ENCODE assay signal across 8 mouse cellular contexts in the genomic region with DNA sequence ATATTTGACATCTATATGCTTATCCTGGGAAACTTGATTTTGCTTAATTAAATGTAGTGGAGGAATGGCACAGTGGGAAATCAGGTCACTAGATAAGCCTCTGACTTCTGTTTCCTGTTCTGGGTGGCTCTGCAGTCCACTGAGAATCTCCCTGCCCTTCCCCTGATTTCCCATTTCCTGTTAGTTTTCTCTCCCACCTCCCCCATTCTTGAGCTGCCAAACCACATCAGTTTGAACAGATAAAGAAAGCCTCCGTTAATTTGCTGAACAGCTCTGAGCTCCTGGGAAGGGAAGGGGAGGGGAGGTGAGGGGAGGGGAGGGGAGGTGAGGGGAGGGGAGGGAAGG. TPM values are rescaled to one million over a fixed set of nuclear protein-coding genes. Genes with fewer than 3 reads are reported as not detected.
A peak's percentile ranks its signal among the peaks of the same experiment; 100 is the strongest.
DNase-seq lines count a peak whose midpoint lies in the region; ATAC-seq and TF ChIP-seq lines count a peak whose summit lies in the region.
"Had no signal": no experiment of that assay in that cellular context is flagged by ENCODE, and none has a peak within 500 bp of the region (broad histone marks: within the 10 kb centered on the region; RNA-seq: fewer than 3 reads in every experiment).

No protein-coding gene starts in this region.

- H3K27ac ChIP-seq in hindbrain, embryonic 11.5 days (ENCODE audit: low read depth, low read length) = no peak overlapping the region
- no peak overlapping the region for H3K27ac ChIP-seq in intestine, embryonic 15.5 days

- no peak overlapping the region for H3K4me2 ChIP-seq in hindbrain, embryonic 11.5 days (replicated peaks; ENCODE audit: low read depth, low read length)
- H3K4me2 ChIP-seq in intestine, embryonic 15.5 days (replicated peaks) = no peak overlapping the region

- no peak for TF ChIP-seq CTCF in G1E (IDR thresholded peaks at IDR 0.05; ENCODE audit: low read depth, low read length)

- DNase-seq in G1E (ENCODE audit: low spot score) (no peak), R1 (ENCODE audit: low read depth, low spot score) (peak; percentile 90)
- DNase-seq in hindbrain, embryonic 11.5 days (ENCODE audit: low spot score) = no peak
- peak; percentile 58 for DNase-seq in lung, postnatal 36 days
- DNase-seq in layer of hippocampus, postnatal 10 days (ENCODE audit: low spot score in 2 of 2) = no peak
- DNase-seq: embryo, embryonic 11 days had no signal

- no peaks in the 10 kb centered on the region for H3K27me3 ChIP-seq in G1E (ENCODE audit: insufficient read depth, low read length)
- no peaks in the 10 kb centered on the region for H3K27me3 ChIP-seq in hindbrain, embryonic 11.5 days (ENCODE audit: control insufficient read depth, insufficient read depth, low read length)
- H3K27me3 ChIP-seq in intestine, embryonic 15.5 days (replicated peaks) = no peaks in the 10 kb centered on the region

- peak; percentile 62 for ATAC-seq in G1E (ENCODE audit: extremely low read depth, insufficient number of reproducible peaks, low FRiP score, poor library complexity, severe bottlenecking)
- ATAC-seq in hindbrain, embryonic 11.5 days (ENCODE audit: low FRiP score) = peak; percentile 17; the same call in 1 of the 2 replicates
- no peak for ATAC-seq in erythroblast, adult 5-6 weeks (replicated peaks; ENCODE audit: low FRiP score, poor library complexity, severe bottlenecking)
- ATAC-seq in intestine, embryonic 15.5 days = no peak

- H3K9ac ChIP-seq in hindbrain, embryonic 11.5 days (ENCODE audit: low read depth, low read length) = no peak overlapping the region
- H3K9ac ChIP-seq in intestine, embryonic 15.5 days = no peak overlapping the region

- peaks cover 74% of the 10 kb centered on the region for H3K4me1 ChIP-seq in G1E (ENCODE audit: insufficient read depth, low read depth, low read length)
- H3K4me1 ChIP-seq in hindbrain, embryonic 11.5 days (replicated peaks; ENCODE audit: control insufficient read depth, insufficient read depth, low read length) = no peaks in the 10 kb centered on the region; the same call in 1 of the 2 replicates
- H3K4me1 ChIP-seq in intestine, embryonic 15.5 days (replicated peaks) = peaks cover 20% of the 10 kb centered on the region

- H3K9me3 ChIP-seq in G1E (replicated peaks) = no peaks in the 10 kb centered on the region
- no peaks in the 10 kb centered on the region for H3K9me3 ChIP-seq in hindbrain, embryonic 11.5 days (ENCODE audit: control insufficient read depth, low read length)
- no peaks in the 10 kb centered on the region for H3K9me3 ChIP-seq in intestine, embryonic 15.5 days

- WGBS in hindbrain, embryonic 11.5 days = 0% methylated on average over 1 of the region's 1 CpGs
- 13% methylated on average over 1 of the region's 1 CpGs for WGBS in intestine, embryonic 15.5 days

- H3K4me3 ChIP-seq in G1E (ENCODE audit: low read depth, low read length) = no peak overlapping the region
- H3K4me3 ChIP-seq in hindbrain, embryonic 11.5 days (ENCODE audit: low read depth, low read length) = no peak overlapping the region
- no peak overlapping the region for H3K4me3 ChIP-seq in intestine, embryonic 15.5 days (replicated peaks)

- H3K36me3 ChIP-seq in G1E (replicated peaks) = no peaks in the 10 kb centered on the region
- 0 out of 2 replicates have a peak, but pooled peaks cover 3% of the 10 kb centered on the region for H3K36me3 ChIP-seq in hindbrain, embryonic 11.5 days (ENCODE audit: control insufficient read depth, insufficient read depth, low read length)
- peaks cover 7% of the 10 kb centered on the region; the same call in 1 of the 2 replicates for H3K36me3 ChIP-seq in intestine, embryonic 15.5 days

RNA-seq across cellular contexts. Expression of gene Gnpnat1, which starts 51.8 kb away (rescaled TPM):
- 35.2 and 38.5 TPM in 2 replicates for total RNA-seq in G1E (2014; fragmentation: Nextera tagmentation)
- total RNA-seq in G1E (2017) = 20.2 and 20.9 TPM in 2 replicates
- polyA plus RNA-seq in G1E (2012) = 4.8 and 6.2 TPM in 2 replicates
- polyA plus RNA-seq in hindbrain, embryonic 11.5 days (2014; fragmentation: Nextera tagmentation; extraction: Ambion mirVana) = 41.7 and 44.5 TPM in 2 replicates
- total RNA-seq in layer of hippocampus, postnatal 10 days (2021) = 10 to 100 TPM; 14.9 to 15.9 TPM
- total RNA-seq in erythroblast, adult 5-6 weeks (2015; ENCODE audit: low replicate concordance) = 3.1 and 22.6 TPM in 2 replicates
- total RNA-seq in erythroblast, adult 5-6 weeks (2017; ENCODE audit: low replicate concordance) = 5.4 and 9.2 TPM in 2 replicates
- 60.0 and 69.2 TPM in 2 replicates for polyA plus RNA-seq in intestine, embryonic 15.5 days (2015; fragmentation: Nextera tagmentation; extraction: Ambion mirVana)

Comparison
In these comparisons a context has a peak if more than half of its experiments do, and no peak if none do; other contexts are left out.
1. ATAC-seq: peak in G1E (single experiment) and hindbrain, embryonic 11.5 days (single experiment); none in erythroblast, adult 5-6 weeks (single experiment) and intestine, embryonic 15.5 days (single experiment).
2. DNase-seq: peak in R1 (single experiment) and lung, postnatal 36 days (single experiment); none in G1E (single experiment), hindbrain, embryonic 11.5 days (single experiment) and layer of hippocampus, postnatal 10 days (0 of 2).